Mouse (Mus musculus) myocyte (in vitro differentiated cells): ENCODE results near the gene Gm10181. TPM values are rescaled to one million over a fixed set of nuclear protein-coding genes. Genes with fewer than 3 reads are reported as not detected.

Source experiments
- H3K27me3 ChIP-seq: one replicate; pipeline ENCODE4 v1.6.1; 2011; ENCODE audit not compliant: control insufficient read depth, insufficient read depth, insufficient read length
- H3K36me3 ChIP-seq: one replicate; pipeline ENCODE4 v1.6.1; 2011; ENCODE audit not compliant: control insufficient read depth, insufficient read depth
- H3K4me2 ChIP-seq: one replicate; pipeline ENCODE4 v1.6.1; 2011; ENCODE audit warnings: low read depth, control low read depth
- H3K4me3 ChIP-seq: one replicate; pipeline ENCODE4 v1.5.1; 2011; ENCODE audit warnings: mild to moderate bottlenecking, control low read depth, moderate library complexity
- H3K79me2 ChIP-seq: one replicate; pipeline ENCODE4 v1.6.1; 2011; ENCODE audit not compliant: control insufficient read depth, insufficient read depth
- H3ac ChIP-seq: one replicate; pipeline ENCODE4 v1.6.1; 2011; ENCODE audit not compliant: control insufficient read depth, insufficient read length
- CEBPB ChIP-seq: IDR thresholded peaks from 2 replicates; pipeline ENCODE4 v1.6.1; 2011; ENCODE audit warnings: mild to moderate bottlenecking, moderate library complexity; ENCODE audit not compliant: poor library complexity, insufficient read depth, severe bottlenecking
- E2F4 ChIP-seq: IDR thresholded peaks from one replicate; pipeline ENCODE4 v1.6.1; 2011; ENCODE audit warnings: mild to moderate bottlenecking, control low read depth, moderate library complexity; ENCODE audit not compliant: insufficient read depth
- MAX ChIP-seq: IDR thresholded peaks from one replicate; pipeline ENCODE4 v1.6.1; 2011; ENCODE audit warnings: low read depth, mild to moderate bottlenecking, control low read depth
- MYOD1 ChIP-seq, 3 experiments: IDR thresholded peaks; one replicate each; pipeline ENCODE4 v1.6.1; 2011; ENCODE audit warnings: control low read depth in 2 of 3, low read depth in 2 of 3, mild to moderate bottlenecking in 2 of 3, moderate library complexity in 1 of 3; ENCODE audit not compliant: insufficient read length in 2 of 3, control insufficient read depth in 1 of 3
- MYOG ChIP-seq, 3 experiments: IDR thresholded peaks; one replicate each; pipeline ENCODE4 v1.6.1; 2011; ENCODE audit warnings: control low read depth in 2 of 3, low read depth in 2 of 3, mild to moderate bottlenecking in 2 of 3; ENCODE audit not compliant: insufficient read length in 2 of 3, control insufficient read depth in 1 of 3, insufficient read depth in 1 of 3
- POLR2A ChIP-seq: IDR thresholded peaks from one replicate; pipeline ENCODE4 v1.6.1; 2011; ENCODE audit warnings: low read depth, mild to moderate bottlenecking, control low read depth, moderate library complexity; ENCODE audit not compliant: insufficient read length
- POLR2AphosphoS2 ChIP-seq: IDR thresholded peaks from one replicate; pipeline ENCODE4 v1.6.1; 2011; ENCODE audit warnings: low read depth, control low read depth; ENCODE audit not compliant: insufficient read length
- REST ChIP-seq: IDR thresholded peaks from one replicate; pipeline ENCODE4 v1.6.1; 2011; ENCODE audit warnings: mild to moderate bottlenecking, control low read depth, moderate library complexity; ENCODE audit not compliant: insufficient read depth, insufficient read length
- SRF ChIP-seq: IDR thresholded peaks from one replicate; pipeline ENCODE4 v1.6.1; 2011; ENCODE audit warnings: low read depth; ENCODE audit not compliant: control insufficient read depth, insufficient read length
- TCF12 ChIP-seq: IDR thresholded peaks from one replicate; pipeline ENCODE4 v1.6.1; 2011; ENCODE audit warnings: mild to moderate bottlenecking, control low read depth; ENCODE audit not compliant: poor library complexity, insufficient read depth, severe bottlenecking
- TCF3 ChIP-seq: IDR thresholded peaks from one replicate; pipeline ENCODE4 v1.6.1; 2011; ENCODE audit warnings: low read depth, control low read depth; ENCODE audit not compliant: insufficient read length
- USF1 ChIP-seq: IDR thresholded peaks from one replicate; pipeline ENCODE4 v1.6.1; 2011; ENCODE audit warnings: low read depth, mild to moderate bottlenecking, control low read depth, moderate library complexity
- polyA plus RNA-seq: library from polyadenylated mRNA; unstranded; fragments of >200 nt; fragmentation: generic; extraction: Trizol; gene quantifications from one replicate; pipeline ENCODE4 v1.2.1, GENCODE M21; 2012; ENCODE audit warnings: missing spikeins

The Gm10181 gene
- polyA plus RNA-seq, 1 experiment = not detected

DNA sequence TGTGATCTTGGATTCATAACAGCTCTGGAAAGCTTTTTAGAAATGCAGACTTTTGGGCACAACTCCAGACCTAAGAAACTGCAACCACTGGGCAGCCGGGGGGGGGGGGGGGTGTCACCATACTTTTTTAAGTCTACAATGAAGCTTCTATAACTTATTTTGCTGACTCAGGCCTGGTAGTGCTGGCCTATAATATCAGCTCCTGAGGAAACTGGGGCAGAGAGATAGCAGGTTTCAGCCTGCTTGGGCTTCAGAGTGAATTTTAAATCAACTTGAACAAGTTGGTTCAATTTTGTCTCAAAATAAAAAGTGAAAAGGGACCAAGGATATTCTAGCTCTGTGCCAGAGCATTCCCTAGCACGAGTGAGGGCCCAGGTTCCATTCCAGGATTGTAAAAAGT is 40.3 kb upstream of the Gm10181 start:
- TF ChIP-seq SRF (no peak), POLR2AphosphoS2 (no peak), MYOD1 (IDR thresholded peaks at IDR 0.05; ENCODE audit: control insufficient read depth in 1 of 3, insufficient read length in 2 of 3, low read depth in 2 of 3) (no peak), MYOG (IDR thresholded peaks at IDR 0.05; ENCODE audit: control insufficient read depth in 1 of 3, insufficient read depth in 1 of 3, insufficient read length in 2 of 3, low read depth in 2 of 3) (no peak), POLR2A (no peak), TCF12 (no peak), REST (no peak)
- no peaks in the 10 kb centered on the region for H3K79me2 ChIP-seq
- H3K36me3 ChIP-seq = no peaks in the 10 kb centered on the region
- no peak overlapping the region for H3K4me2 ChIP-seq
- H3K4me3 ChIP-seq = no peak overlapping the region
- H3K27me3 ChIP-seq = peaks cover 6% of the 10 kb centered on the region
- H3ac ChIP-seq = no peak overlapping the region

DNA sequence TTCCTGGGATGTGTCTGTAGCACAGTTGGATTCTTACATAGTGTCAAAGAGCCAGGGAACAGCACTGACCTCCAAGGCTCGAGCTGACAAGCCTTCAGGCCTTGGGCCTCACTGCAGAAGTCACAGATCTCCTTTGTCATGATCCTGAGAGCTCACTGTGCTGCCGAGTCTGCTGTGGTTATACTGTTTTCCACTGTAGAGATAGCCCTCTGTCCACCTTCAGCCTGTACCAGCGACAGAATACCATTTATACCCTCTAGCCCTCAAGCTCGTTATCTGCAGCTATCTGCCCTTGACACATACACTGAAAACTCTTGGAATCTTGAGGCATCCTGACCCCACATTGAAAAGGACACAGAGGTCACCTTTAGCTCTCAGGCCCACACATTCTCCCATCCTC is 37.3 kb upstream of the Gm10181 start:
- H3K79me2 ChIP-seq = no peaks in the 10 kb centered on the region
- H3K4me2 ChIP-seq = no peak overlapping the region
- TF ChIP-seq E2F4 (no peak), USF1 (no peak), POLR2AphosphoS2 (no peak), SRF (no peak), MYOG (IDR thresholded peaks at IDR 0.05; ENCODE audit: control insufficient read depth in 1 of 3, insufficient read depth in 1 of 3, insufficient read length in 2 of 3, low read depth in 2 of 3) (no peak), MYOD1 (IDR thresholded peaks at IDR 0.05; ENCODE audit: control insufficient read depth in 1 of 3, insufficient read length in 2 of 3, low read depth in 2 of 3) (no peak), POLR2A (no peak), TCF3 (no peak), REST (no peak), TCF12 (no peak), MAX (no peak)
- no peak overlapping the region for H3ac ChIP-seq
- no peaks in the 10 kb centered on the region for H3K36me3 ChIP-seq
- no peak overlapping the region for H3K4me3 ChIP-seq
- peaks cover 6% of the 10 kb centered on the region for H3K27me3 ChIP-seq

DNA sequence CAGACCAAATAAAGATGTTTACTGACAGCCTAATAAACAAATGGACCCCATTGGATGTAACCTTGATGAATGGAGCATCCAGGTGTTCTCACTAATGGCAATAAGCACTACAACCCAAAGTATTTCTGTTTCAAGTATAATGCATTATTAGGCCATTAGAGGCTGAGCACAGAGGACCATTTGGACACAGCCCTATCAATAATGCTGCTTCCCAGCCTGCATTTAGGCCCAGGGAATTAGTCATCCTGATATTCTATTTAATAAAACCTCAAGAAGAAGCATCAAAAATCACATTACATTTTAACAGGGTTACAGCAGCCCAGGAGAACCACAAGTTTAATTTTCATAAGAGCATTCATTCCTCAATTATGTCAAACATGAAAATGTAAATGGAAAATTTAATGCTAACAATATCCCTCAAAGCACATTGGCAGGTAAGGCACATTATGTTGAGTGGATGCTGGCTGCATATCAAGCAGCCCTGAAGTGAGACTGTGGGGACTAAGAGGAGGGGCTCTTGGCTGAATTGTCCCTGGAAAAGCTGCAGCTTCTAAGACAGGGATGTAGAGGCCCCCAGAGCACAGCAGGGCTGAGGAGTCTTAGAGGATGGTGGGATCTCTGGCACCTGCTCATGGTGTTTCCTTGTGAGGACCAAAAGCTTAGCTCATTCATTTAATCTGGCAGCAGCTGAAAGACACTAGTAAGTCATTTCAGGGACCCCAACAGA is 33.4 kb upstream of the Gm10181 start:
- H3K27me3 ChIP-seq = peaks cover 3% of the 10 kb centered on the region
- no peak overlapping the region for H3ac ChIP-seq
- H3K4me3 ChIP-seq = no peak overlapping the region
- TF ChIP-seq POLR2A (no peak), MYOD1 (IDR thresholded peaks at IDR 0.05; ENCODE audit: control insufficient read depth in 1 of 3, insufficient read length in 2 of 3, low read depth in 2 of 3) (no peak), MYOG (IDR thresholded peaks at IDR 0.05; ENCODE audit: control insufficient read depth in 1 of 3, insufficient read depth in 1 of 3, insufficient read length in 2 of 3, low read depth in 2 of 3) (no peak), MAX (no peak), TCF12 (no peak), REST (no peak), E2F4 (no peak), SRF (no peak), CEBPB (no peak), POLR2AphosphoS2 (no peak)
- H3K36me3 ChIP-seq = no peaks in the 10 kb centered on the region
- no peaks in the 10 kb centered on the region for H3K79me2 ChIP-seq
- no peak overlapping the region for H3K4me2 ChIP-seq

DNA sequence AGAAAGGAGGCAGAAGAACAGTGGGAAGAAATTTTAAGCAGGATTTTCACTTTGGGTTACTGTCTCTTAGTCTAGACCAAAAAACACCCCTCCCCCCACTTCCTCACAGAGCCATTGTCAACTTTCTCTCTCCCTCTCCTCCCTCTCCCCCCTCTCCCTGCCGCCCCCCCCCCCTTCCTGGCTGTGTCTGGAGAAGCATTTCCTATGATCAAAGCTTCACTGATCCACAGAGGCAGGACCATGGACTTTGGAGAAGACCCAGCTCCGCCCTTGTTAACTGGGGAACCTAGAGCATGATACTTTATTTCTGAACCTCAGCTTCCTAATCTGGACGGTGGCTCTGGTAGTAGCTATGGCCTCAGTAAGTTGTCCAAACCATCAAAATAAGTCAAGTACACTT is 30.5 kb upstream of the Gm10181 start:
- H3K27me3 ChIP-seq = no peaks in the 10 kb centered on the region
- H3ac ChIP-seq = no peak overlapping the region
- H3K79me2 ChIP-seq = no peaks in the 10 kb centered on the region
- no peak overlapping the region for H3K4me2 ChIP-seq
- H3K36me3 ChIP-seq = no peaks in the 10 kb centered on the region
- H3K4me3 ChIP-seq = no peak overlapping the region
- no peak for TF ChIP-seq E2F4
- TF ChIP-seq MAX = no peak
- TF ChIP-seq TCF3 = no peak
- no peak for TF ChIP-seq POLR2AphosphoS2
- TF ChIP-seq REST = no peak
- TF ChIP-seq MYOG (IDR thresholded peaks at IDR 0.05; ENCODE audit: control insufficient read depth in 1 of 3, insufficient read depth in 1 of 3, insufficient read length in 2 of 3, low read depth in 2 of 3) = no peak

DNA sequence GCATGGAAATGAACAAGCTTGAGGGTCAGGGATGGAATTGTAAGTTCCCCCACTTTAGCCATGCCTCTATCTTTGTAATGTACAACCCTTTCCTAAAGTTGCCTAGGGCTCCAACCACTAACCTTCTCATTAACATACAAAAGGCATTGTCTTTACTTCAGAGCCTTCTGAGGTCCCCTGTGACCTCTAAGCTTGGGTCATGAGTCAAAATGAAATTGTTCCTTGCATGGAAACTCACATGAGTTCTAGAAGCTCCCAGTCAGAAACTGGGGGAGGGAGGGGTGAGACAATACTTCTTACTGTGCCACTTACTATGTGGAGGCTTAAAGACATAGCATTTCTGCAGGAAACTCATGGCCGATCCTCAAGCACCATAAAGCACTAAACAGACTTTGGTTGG is 16.6 kb upstream of the Gm10181 start:
- no peak overlapping the region for H3ac ChIP-seq
- no peaks in the 10 kb centered on the region for H3K36me3 ChIP-seq
- no peak overlapping the region for H3K4me2 ChIP-seq
- H3K27me3 ChIP-seq = no peaks in the 10 kb centered on the region
- no peaks in the 10 kb centered on the region for H3K79me2 ChIP-seq
- no peak overlapping the region for H3K4me3 ChIP-seq
- TF ChIP-seq MYOG (IDR thresholded peaks at IDR 0.05; ENCODE audit: control insufficient read depth in 1 of 3, insufficient read depth in 1 of 3, insufficient read length in 2 of 3, low read depth in 2 of 3) (no peak), CEBPB (no peak), SRF (no peak)
